ENCODE assay signal across 10 mouse cellular contexts in the genomic region with DNA sequence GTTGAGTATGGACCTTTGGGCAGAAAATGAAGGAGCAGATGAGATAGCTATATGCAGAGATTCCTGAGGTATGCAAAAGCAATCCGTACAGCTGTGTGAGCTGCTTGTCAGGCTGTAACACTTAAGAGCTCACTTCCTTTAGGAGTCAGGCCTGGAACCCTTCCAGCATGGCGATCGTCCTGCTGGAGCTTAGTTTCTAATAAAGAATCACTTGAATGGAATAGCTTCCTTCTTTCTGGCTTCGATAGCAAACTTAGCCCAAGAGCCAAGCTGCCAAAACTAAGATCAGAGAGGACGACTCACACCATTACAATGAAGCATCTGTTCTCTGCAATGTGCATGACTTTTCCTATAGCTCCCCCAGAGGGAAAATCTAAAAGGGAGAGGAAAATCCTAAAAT.
DNase-seq lines count a peak whose midpoint lies in the region; ATAC-seq and TF ChIP-seq lines count a peak whose summit lies in the region.
"Had no signal": no experiment of that assay in that cellular context is flagged by ENCODE, and none has a peak within 500 bp of the region (broad histone marks: within the 10 kb centered on the region; RNA-seq: fewer than 3 reads in every experiment).

No protein-coding gene starts in this region.

- no peaks in the 10 kb centered on the region for H3K4me1 ChIP-seq in lung, embryonic 14.5 days (ENCODE audit: insufficient read depth)
- H3K4me1 ChIP-seq: heart, embryonic 13.5 days had no signal

- 28% methylated on average over 5 of the region's 5 CpGs for WGBS in lung, embryonic 14.5 days

- no peaks in the 10 kb centered on the region for H3K27me3 ChIP-seq in lung, embryonic 14.5 days (ENCODE audit: insufficient read depth, low read length)
- H3K27me3 ChIP-seq: heart, embryonic 13.5 days had no signal

- H3K36me3 ChIP-seq in lung, embryonic 14.5 days (ENCODE audit: insufficient read depth): no peaks in the 10 kb centered on the region
- H3K36me3 ChIP-seq: heart, embryonic 13.5 days had no signal

- peak; percentile 4 for DNase-seq in heart, adult 8-10 months (ENCODE audit: low spot score)
- DNase-seq in heart, postnatal 25 days (ENCODE audit: low spot score): no peak
- DNase-seq in lung, embryonic 14.5 days: peak; percentile 89
- no peak for DNase-seq in lung, postnatal 25 days (ENCODE audit: low spot score)
- peak; percentile 73 for DNase-seq in brain, embryonic 14.5 days (ENCODE audit: low read depth)
- peak; percentile 17 for DNase-seq in lung, postnatal 10 days
- DNase-seq in ovary, postnatal 36 days (ENCODE audit: low spot score): no peak
- no peak for DNase-seq in adrenal gland, postnatal 14 days
- DNase-seq: adrenal gland, postnatal 36 days had no signal

- no peaks in the 10 kb centered on the region for H3K9me3 ChIP-seq in lung, embryonic 14.5 days (ENCODE audit: low read depth, low read length)
- H3K9me3 ChIP-seq: heart, embryonic 13.5 days had no signal

- no peak overlapping the region for H3K4me3 ChIP-seq in lung, embryonic 14.5 days (ENCODE audit: low read depth, low read length)
- H3K4me3 ChIP-seq: heart, embryonic 13.5 days had no signal

- TF ChIP-seq CTCF in lung, embryonic 14.5 days (IDR thresholded peaks at IDR 0.05; ENCODE audit: low read depth): no peak
- no peak for TF ChIP-seq CTCF in brain, embryonic 14.5 days (IDR thresholded peaks at IDR 0.05; ENCODE audit: borderline replicate concordance, extremely low read depth, insufficient read depth, insufficient read length)

- intact Hi-C loops in heart, postnatal 25 days (cut with DNase I): no loop called here

- ATAC-seq in lung, embryonic 14.5 days (ENCODE audit: insufficient read depth): peak; percentile 89

- no peak overlapping the region; the same call in 1 of the 2 replicates for H3K4me2 ChIP-seq in lung, embryonic 14.5 days
- H3K4me2 ChIP-seq: heart, embryonic 13.5 days had no signal

- H3K27ac ChIP-seq in lung, embryonic 14.5 days (ENCODE audit: low read depth): no peak overlapping the region
- H3K27ac ChIP-seq: heart, embryonic 13.5 days had no signal

- TF ChIP-seq POLR2A in brain, embryonic 14.5 days (IDR thresholded peaks at IDR 0.05; ENCODE audit: borderline replicate concordance, extremely low read depth, insufficient read depth, insufficient read length, poor library complexity, severe bottlenecking): no peak

- no peak overlapping the region for H3K9ac ChIP-seq in lung, embryonic 14.5 days
- H3K9ac ChIP-seq: heart, embryonic 13.5 days had no signal

Comparison
In these comparisons a context has a peak if more than half of its experiments do, and no peak if none do; other contexts are left out.
1. DNase-seq: peak in heart, adult 8-10 months (single experiment), lung, embryonic 14.5 days (single experiment), brain, embryonic 14.5 days (single experiment) and lung, postnatal 10 days (single experiment); none in heart, postnatal 25 days (single experiment), lung, postnatal 25 days (single experiment), ovary, postnatal 36 days (single experiment) and adrenal gland, postnatal 14 days (single experiment).